Mouse (Mus musculus) cerebellum, postnatal 4 days (tissue): ENCODE measurements around the gene Entpd5.
"Not testable (repeated sequence)": the region's sequence is repeated elsewhere in the genome, so short reads cannot be mapped to it uniquely, and the experiment has no call there.

ENCODE experiments used
- DNase-seq, 2 experiments: peaks; one replicate each; pipeline ENCODE4 v3.0.0; 2022; ENCODE audit warnings: low spot score in 2 of 2, mixed read lengths in 1 of 2

Gene Entpd5

DNA sequence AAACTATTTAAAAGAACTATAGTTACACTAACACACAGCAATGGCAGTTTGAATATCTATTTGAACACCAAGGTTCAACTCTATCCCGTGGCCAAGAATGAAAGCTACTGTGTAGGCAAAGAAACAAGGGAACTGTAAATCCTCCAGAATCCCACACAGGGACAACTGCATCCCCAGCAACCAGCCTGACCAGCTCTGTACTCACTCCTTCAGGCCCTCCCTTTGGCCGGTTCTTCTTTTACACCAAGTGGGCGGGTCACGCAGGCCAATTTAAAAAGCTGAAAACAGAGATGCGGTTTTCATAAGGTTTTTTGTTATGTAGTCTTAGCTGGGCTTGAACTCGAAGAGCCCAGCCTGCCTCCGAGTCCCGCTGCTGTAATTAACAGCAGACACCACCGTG, 9.7 kb downstream of the Entpd5 start:
- DNase-seq: no peak

DNA sequence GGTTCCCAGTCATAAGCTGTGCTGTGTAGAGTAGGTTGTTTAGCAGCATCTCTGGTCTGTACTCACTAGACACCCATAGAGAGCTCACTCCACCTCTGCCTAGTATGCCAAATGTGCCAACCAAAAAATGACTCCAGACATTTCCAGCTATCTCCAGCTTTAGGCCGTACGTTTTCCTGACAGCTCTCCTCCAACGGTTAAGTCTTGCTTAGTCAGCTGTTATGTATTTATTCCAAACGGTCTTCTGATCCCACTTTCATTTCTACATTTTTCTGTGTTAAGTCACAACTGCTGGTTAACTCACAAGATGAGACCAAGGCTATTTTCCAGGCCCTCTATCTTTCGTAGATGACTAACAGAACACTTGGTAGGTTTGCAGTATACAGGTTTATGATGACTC, 10.2 kb downstream of the Entpd5 start:
- DNase-seq: no peak

- no peak for DNase-seq
Observed at GRCm38 (mm10) chr12:84397685-84398084, 11.1 kb downstream of the Entpd5 start.

DNA sequence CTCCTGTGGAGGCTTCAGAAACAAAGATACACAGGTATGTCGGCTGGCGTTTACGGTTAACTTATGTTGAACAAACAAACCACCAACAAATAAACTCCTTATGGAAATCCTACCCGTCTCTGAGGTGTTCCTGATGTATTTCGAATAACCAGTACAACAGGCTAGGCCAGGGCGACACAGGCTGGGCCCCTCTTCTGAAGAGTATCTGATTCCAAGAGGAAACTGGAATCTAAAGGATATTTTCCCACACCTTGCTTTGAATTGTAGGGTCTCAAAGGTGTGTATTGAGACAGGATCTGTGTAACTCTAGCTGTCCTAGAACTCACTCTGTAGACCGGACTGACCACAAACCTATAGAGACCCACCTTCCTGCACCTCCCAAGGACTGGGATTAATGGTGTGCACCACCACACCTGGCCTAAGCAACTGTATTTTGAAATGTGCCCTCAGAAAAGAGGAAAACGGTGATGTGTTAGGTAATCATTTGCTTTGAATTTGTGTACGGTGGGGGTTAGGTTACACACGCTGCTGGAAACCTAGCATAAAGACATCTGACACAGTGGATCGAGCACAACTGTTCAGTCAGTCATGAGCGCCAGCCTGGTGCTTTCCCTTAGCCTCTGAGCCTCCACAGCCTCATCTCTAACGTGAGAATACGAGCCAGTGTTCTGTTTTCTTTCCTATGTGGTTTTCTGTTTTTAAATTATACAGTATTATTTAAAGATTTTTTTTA, 11.7 kb downstream of the Entpd5 start:
- DNase-seq: no peak

DNA sequence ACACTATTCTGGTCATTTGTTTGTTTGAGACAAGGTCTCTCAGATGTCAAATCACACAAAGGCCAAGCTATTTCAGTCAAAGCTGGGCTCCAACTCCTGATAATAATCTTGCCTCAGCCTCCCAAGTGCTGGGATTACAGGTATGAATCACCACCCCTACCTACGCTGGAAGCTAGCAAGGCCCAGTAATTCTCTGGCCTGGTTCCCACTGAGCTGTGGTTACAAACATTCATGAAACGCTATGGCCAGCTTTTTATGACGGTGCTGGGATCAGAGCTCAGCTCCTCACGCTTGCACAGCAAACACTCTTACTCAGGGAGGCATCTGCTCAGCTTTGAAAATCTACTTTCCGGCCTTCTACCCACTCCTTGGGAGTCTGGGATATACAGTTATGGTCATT, 15.0 kb downstream of the Entpd5 start:
- DNase-seq: no peak

- DNase-seq: no peak
Observed at GRCm38 (mm10) chr12:84392681-84393080, 16.1 kb downstream of the Entpd5 start.

DNA sequence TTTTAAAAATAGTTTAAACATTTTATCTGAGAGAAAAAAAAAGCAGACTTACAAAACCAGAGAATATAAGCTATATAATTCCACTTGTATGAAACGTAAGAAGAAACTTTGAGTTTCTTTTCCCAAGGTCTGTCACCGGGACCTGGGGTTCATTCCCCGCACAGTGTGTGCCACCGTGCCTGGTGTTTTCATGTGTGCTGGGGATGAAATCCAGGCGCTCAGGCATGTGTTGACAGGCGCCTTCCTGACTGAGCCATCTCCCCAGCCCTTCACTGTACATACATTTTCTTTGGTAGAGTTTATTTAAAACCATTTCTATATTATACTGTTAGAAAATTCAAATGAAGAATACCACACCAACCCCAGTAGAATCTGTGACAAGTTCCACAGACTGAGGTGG, 18.5 kb downstream of the Entpd5 start:
- DNase-seq: no peak

GRCm38 (mm10) chr12:84388774-84389400, 19.9 kb downstream of the Entpd5 start:
- DNase-seq: no peak

- no peak for DNase-seq
Observed at GRCm38 (mm10) chr12:84388097-84388496, 20.7 kb downstream of the Entpd5 start.

- DNase-seq: no peak
Observed at GRCm38 (mm10) chr12:84385408-84385807, 23.4 kb downstream of the Entpd5 start.

DNA sequence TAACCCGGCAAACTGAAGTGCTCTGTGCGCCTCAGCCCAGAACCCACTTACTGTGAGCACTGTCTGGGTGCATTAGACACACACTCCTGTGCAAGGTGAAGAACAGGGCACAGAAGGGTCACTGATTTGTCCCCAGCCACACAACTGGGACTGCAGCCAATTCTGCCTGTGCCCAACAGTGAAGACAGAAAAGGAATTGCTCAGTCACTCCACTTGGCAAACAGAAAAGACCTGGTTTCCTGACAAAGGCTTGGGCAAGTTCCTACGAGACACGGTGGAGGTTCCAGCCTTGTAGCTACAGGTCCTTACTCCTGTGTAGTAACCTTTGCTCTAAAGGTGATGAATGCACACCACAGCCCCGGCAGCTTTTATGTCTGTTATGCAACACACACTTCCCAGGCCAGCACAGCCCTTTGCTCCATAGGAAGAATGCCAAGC, 24.2 kb downstream of the Entpd5 start:
- no peak for DNase-seq

GRCm38 (mm10) chr12:84382369-84382768, 26.5 kb downstream of the Entpd5 start:
- no peak for DNase-seq

DNA sequence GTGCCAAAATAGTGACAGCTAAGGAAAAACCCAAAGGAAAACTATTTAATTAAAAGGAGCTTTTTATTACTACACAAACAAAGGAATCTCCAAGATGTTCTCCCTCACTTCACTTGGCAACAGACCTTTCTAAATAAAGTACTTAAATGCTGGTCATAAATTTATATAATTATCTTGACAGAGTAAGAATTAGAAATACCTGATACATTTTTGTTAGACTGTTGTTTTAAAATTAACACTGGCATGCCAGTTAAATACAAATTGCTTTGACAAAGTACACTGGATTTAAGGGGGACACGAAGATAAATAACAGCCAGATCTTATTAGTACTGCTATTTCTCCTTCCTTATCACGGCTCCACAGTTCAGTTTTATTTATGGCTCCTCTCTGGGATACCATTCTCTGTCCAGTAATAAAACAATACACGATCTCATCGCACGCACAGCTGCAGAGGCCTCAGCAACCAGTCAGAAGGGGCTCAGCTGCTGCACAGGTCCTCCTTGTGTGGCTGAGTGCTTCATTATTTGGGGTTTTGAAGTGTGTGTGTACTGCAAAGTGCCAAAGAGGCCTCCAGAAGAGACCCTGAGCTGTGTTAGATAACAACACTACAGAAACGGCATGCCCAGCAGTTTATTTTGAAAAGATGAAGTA, 34.9 kb downstream of the Entpd5 start:
- no peak for DNase-seq

DNA sequence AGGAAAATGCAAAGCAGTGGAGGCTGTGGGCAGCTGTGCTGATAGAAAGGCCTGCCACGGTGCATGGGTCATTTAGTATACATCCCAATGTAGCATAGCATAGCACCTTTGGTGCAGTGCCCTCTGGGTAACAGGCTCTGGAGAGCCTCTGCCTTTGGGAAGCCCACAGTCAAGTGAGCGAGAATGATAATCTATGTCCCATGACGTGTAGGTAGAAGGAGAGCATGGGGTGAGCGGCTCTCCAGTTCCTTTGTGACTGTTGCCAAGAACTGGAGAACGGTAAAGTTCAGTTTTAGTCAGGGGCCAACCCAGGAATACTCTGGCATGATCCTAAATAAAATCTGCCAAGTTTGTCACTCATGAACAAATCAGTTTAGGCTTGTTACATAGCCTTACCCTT, 37.2 kb downstream of the Entpd5 start:
- no peak for DNase-seq

DNA sequence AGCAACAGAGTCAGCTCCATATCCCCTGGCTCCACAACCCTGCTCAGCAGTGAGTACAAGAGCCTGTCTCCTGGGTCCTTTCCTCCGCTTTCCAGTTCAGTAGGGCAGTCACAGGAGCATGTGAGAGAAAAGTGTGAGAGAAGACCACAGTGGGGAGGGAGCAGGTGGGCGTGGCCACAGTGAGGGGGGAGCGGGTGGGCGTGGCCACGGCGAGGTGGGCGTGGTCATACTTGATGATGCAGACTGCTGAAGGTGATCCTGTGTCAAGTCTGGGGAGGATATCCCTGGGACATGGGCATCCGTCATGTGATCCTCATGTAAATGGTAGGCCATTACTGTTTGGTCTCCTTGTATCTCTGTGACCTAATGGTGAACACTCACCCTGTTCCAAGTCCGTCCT, 41.9 kb downstream of the Entpd5 start:
- DNase-seq: no peak

- no peak for DNase-seq
Observed at GRCm38 (mm10) chr12:84365137-84365536, 43.7 kb downstream of the Entpd5 start.

DNA sequence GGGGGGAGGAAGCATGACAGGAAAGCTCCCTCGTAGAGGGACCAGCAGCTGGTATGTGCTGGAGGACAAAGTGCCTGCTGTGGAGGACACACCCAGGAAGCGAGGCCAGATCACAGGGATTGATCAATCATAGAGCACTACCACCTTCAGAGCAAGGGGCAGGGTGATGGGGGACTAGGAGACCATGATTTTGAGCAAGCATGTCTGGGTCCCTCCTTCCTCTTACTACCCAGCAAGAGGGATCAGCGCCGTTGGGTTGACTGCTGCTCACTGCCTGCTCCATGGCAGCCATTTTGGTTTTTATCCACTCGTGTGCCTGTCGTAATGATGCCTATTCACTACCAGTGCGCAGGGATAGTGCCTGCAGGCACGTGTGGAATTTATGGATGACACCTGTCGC, 44.5 kb downstream of the Entpd5 start:
- DNase-seq: no peak

DNA sequence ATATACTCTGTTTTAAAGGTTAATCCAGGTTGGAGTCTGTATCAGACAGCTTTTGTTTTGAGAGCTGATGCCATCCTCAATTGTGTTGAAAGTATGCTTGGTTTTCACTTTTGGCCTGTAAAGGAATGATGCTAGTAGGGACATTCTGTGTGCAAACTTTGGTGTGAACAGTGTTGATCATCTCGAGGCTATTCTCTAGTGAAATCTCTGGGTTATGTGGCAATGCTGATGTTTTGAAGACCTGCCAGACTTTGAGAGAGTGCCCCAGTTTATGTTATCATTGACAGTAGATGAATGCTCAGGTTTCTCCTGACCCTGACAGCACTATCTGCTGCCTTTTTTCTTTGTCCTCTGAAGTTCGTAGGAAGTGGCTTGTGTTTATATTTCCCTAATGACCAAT, 46.0 kb downstream of the Entpd5 start:
- no peak for DNase-seq

- peak; percentile 81 to 90 for DNase-seq
Observed at GRCm38 (mm10) chr12:84361555-84362489, 47.0 kb downstream of the Entpd5 start, which contains the start of the genes Coq6 and Fam161b. Coq6 (plus strand) TSS chr12:84361657. Fam161b (minus strand) TSS chr12:84361833.

- not testable (repeated sequence) for DNase-seq
Observed at GRCm38 (mm10) chr12:84358699-84359098, 50.1 kb downstream of the Entpd5 start.

- DNase-seq: no peak
Observed at GRCm38 (mm10) chr12:84347192-84347591, 61.6 kb downstream of the Entpd5 start.
